Mouse (Mus musculus) spleen, postnatal 4 days (tissue): ENCODE data around the gene Tgfbr3.

Experiments
- DNase-seq, 2 experiments: peaks; one replicate each; pipeline ENCODE4 v3.0.0; 2022; ENCODE audit warnings: low spot score in 2 of 2

Gene Tgfbr3

DNA sequence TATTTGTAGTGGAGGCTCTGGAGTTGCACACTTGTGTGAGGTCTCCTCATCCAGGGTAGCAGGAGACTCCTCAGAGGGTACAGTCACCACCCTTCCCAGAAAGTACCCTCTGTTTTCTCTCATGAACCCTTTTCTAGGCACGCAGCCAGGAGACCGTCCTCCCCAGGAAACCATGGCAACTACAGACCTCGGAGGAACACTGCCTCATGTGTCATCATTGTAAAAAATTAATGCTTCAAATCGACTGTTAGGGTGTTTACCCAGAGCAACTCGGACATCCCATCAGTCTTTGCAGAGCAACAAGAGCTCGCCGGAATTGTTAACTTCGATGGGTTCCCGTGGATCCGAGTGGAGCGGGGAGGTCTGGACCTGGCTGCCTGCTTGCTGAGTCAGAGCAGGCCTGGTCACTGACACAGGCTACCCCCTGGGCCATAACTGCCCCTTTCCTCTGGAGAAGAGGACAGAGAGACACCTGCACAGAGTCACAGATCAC lies 210.2 kb downstream of the Tgfbr3 start:
- no peak for DNase-seq

- no peak for DNase-seq
These were observed 211.1 kb downstream of the Tgfbr3 start for GRCm38 (mm10) chr5:107078361-107078760.

DNA sequence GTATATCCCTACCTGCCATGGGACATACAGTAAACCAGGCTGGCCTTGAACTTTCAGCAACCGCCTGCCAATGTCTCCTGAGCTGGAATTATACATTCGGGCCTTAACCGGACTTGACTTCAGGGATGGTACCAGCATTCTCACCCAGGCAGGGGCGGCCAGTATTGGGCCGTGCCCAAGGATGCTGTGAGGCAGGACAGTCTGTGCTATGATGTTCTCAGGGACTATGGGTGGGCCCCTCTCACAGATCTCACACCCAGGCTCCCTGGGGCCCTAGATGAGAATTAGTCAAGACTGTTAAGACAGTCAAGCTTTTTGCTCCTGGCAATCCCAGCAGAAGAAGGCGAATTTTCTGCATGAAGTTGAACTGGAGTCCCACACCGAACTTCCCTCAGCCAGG lies 211.5 kb downstream of the Tgfbr3 start:
- DNase-seq, result no peak

GRCm38 (mm10) chr5:107074980-107075583 lies 214.3 kb downstream of the Tgfbr3 start:
- no peak for DNase-seq

- no peak for DNase-seq
These were observed 215.1 kb downstream of the Tgfbr3 start for GRCm38 (mm10) chr5:107074350-107074749.

DNA sequence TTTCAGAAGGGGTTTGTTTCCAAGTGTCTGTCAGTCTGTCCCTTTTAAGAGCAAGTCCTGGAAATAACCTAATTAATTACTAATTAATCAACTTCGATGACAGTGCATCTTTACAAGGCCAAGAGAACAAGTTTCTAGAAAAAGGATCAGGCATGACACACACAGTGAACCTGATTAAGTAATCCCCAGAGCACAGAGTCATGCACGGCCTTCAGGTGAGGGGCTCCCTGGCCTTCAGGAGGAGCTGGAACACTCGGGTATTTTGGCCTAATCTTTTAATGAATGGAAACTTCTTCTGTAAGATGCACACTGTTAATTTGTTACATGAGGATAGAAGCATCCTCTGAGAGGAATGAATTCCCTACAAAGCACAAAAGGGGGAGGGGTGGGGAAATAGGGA lies 215.9 kb downstream of the Tgfbr3 start:
- DNase-seq, result no peak

- no peak for DNase-seq
These were observed 221.3 kb downstream of the Tgfbr3 start for GRCm38 (mm10) chr5:107068146-107068545.

DNA sequence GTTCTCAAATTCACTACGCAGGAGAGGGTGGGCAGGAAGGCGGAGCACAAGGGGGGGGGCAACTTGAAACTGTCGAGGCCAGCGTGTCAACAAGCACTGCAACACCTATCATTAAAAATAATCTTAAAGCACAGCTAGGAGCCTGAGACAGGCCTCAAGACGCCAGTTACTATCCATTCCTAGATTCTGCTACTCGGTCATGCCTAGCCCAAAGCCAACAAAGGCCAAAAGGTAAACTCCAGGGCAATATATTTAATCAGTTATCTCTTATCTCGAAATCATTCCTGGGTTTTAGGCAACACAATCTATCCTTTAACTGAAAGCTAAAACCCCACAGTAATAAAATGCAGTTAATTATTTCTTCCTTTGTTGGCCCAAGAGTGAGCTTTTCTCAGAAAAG lies 221.9 kb downstream of the Tgfbr3 start:
- no peak for DNase-seq

- no peak for DNase-seq
These were observed 224.5 kb downstream of the Tgfbr3 start for GRCm38 (mm10) chr5:107064922-107065321.

DNA sequence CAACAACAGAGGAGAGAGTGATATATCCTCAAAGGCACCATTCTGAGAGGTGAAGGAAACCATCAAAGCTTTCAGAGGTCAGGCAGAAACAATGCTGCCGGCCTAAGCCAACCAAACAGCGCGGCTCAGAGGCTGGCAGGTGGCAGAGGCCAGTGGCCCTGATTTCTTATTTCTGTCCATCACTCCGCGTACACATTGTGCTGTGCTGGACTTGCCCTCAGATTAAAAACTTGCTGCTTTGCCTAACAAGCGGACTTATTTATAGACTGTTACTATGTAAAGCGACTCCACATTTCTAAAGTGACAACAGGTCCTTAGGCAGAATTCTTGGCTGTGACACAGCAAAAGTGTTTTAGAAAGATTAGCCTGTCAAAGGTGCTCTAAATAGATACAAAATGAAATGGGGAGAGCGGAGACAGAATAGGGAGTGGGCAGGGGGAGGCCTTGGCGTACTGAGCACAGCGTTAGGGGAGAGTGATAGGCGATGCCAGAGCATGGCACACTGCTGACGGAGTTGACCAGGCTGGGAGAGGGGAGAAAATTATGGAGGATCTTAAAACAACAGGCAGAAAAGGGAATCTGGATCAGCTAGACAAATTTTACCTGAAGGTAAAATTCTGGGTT lies 227.1 kb downstream of the Tgfbr3 start:
- DNase-seq, result no peak

- no peak for DNase-seq
These were observed 229.9 kb downstream of the Tgfbr3 start for GRCm38 (mm10) chr5:107059514-107059913.

GRCm38 (mm10) chr5:107058642-107059041 lies 230.8 kb downstream of the Tgfbr3 start:
- DNase-seq, result no peak
